Mouse (Mus musculus) small intestine, adult 2 months (tissue): ENCODE results near the gene Rpl29.

ENCODE experiments used
- CTCF ChIP-seq: fragments of 200-500 bp; IDR thresholded peaks from 2 replicates; pipeline ENCODE4 v1.5.1; 2012; ENCODE audit warnings: low read depth, mild to moderate bottlenecking, control low read depth, inconsistent platforms, low read length, moderate library complexity, mixed read lengths; ENCODE audit not compliant: insufficient replicate concordance, insufficient read length; ENCODE audit errors: extremely low read depth
- POLR2A ChIP-seq: fragments of 200-500 bp; IDR thresholded peaks from 2 replicates; pipeline ENCODE4 v1.6.1; 2012; ENCODE audit warnings: low read depth, mild to moderate bottlenecking, control low read depth, inconsistent platforms, low read length, moderate library complexity

GRCm38 (mm10) chr9:106392828-106393527 lies 36.3 kb upstream of the Rpl29 start:
- TF ChIP-seq CTCF (no peak), POLR2A (no peak)
